Mouse (Mus musculus): ENCODE data around the gene Dcp1b. TPM values are rescaled to one million over a fixed set of nuclear protein-coding genes. Genes with fewer than 3 reads are reported as not detected.
A peak's percentile ranks its signal among the peaks of the same experiment; 100 is the strongest.
"Not testable (repeated sequence)": the region's sequence is repeated elsewhere in the genome, so short reads cannot be mapped to it uniquely, and the experiment has no call there.

Gene Dcp1b
- polyA plus RNA-seq, 1 experiment from 2014 or later = 9.4 TPM

GRCm38 (mm10) chr6:119199274-119199879 is 24.3 kb downstream of the Dcp1b start:
- H3K36me3 ChIP-seq (ENCODE audit: insufficient read depth, low read length) = peaks cover 4% of the 10 kb centered on the region; the same call in 1 of the 2 replicates
- H3K9me3 ChIP-seq (replicated peaks; ENCODE audit: low read length) = no peaks in the 10 kb centered on the region
- H3K4me3 ChIP-seq (replicated peaks; ENCODE audit: low read depth, low read length) = no peak overlapping the region
- DNase-seq (ENCODE audit: low spot score) = no peak
- 60% methylated on average over 8 of the region's 8 CpGs for WGBS
- H3K27me3 ChIP-seq (ENCODE audit: insufficient read depth, low read length) = no peaks in the 10 kb centered on the region
- TF ChIP-seq CTCF (IDR thresholded peaks at IDR 0.05; ENCODE audit: low read depth) = no peak
- no peaks in the 10 kb centered on the region for H3K4me1 ChIP-seq (replicated peaks; ENCODE audit: insufficient read depth, low read length)
- no peak overlapping the region for H3K4me2 ChIP-seq (ENCODE audit: low read length)
- no peak for ATAC-seq (replicated peaks; ENCODE audit: low FRiP score, low read depth)
- no peak overlapping the region for H3K27ac ChIP-seq
- H3K9ac ChIP-seq (ENCODE audit: low read depth, low read length) = no peak overlapping the region

DNA sequence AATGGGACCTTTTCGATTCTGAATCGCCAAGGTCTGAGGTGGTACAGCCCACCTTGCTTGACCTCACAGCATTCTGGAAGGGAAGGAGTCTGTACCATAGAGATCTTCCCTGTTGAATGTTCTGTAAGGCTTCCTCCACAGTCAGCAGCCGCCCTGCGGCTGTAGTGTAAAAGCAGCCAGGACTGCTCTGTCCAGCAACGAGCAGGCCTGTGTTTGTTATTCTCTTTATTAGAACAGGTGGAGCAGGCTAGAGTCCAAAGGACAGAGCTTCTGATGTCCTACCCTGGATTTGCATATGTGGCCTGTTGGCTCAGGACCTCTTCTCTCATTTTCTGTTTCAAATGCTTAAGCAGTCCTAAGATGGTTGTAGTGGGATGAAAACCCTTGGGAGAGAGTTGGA is 25.3 kb downstream of the Dcp1b start:
- no peak for TF ChIP-seq CTCF (IDR thresholded peaks at IDR 0.05; ENCODE audit: low read depth)
- Histone ChIP-seq H3K27ac (no peak overlapping the region), H3K36me3 (ENCODE audit: insufficient read depth, low read length) (peaks cover 4% of the 10 kb centered on the region; the same call in 1 of the 2 replicates), H3K4me2 (ENCODE audit: low read length) (no peak overlapping the region), H3K27me3 (ENCODE audit: insufficient read depth, low read length) (no peaks in the 10 kb centered on the region), H3K9me3 (replicated peaks; ENCODE audit: low read length) (no peaks in the 10 kb centered on the region), H3K9ac (ENCODE audit: low read depth, low read length) (no peak overlapping the region), H3K4me3 (replicated peaks; ENCODE audit: low read depth, low read length) (no peak overlapping the region), H3K4me1 (replicated peaks; ENCODE audit: insufficient read depth, low read length) (no peaks in the 10 kb centered on the region)
- ATAC-seq (replicated peaks; ENCODE audit: low FRiP score, low read depth) (peak; percentile 68), DNase-seq (ENCODE audit: low spot score) (no peak)
- 63% methylated on average over 5 of the region's 5 CpGs for WGBS

- no peak overlapping the region for H3K9ac ChIP-seq (ENCODE audit: low read depth, low read length)
- no peak overlapping the region for H3K4me3 ChIP-seq (replicated peaks; ENCODE audit: low read depth, low read length)
- no peaks in the 10 kb centered on the region for H3K9me3 ChIP-seq (replicated peaks; ENCODE audit: low read length)
- no peak for DNase-seq (ENCODE audit: low spot score)
- TF ChIP-seq CTCF (IDR thresholded peaks at IDR 0.05; ENCODE audit: low read depth) = no peak
- WGBS = 94% methylated on average over 4 of the region's 4 CpGs
- ATAC-seq (replicated peaks; ENCODE audit: low FRiP score, low read depth) = no peak
- H3K27ac ChIP-seq = no peak overlapping the region
- no peaks in the 10 kb centered on the region for H3K4me1 ChIP-seq (replicated peaks; ENCODE audit: insufficient read depth, low read length)
- H3K4me2 ChIP-seq (ENCODE audit: low read length) = no peak overlapping the region
- no peaks in the 10 kb centered on the region for H3K27me3 ChIP-seq (ENCODE audit: insufficient read depth, low read length)
- H3K36me3 ChIP-seq (ENCODE audit: insufficient read depth, low read length) = peaks cover 4% of the 10 kb centered on the region; the same call in 1 of the 2 replicates
Measured at GRCm38 (mm10) chr6:119201575-119201974, 26.5 kb downstream of the Dcp1b start.

DNA sequence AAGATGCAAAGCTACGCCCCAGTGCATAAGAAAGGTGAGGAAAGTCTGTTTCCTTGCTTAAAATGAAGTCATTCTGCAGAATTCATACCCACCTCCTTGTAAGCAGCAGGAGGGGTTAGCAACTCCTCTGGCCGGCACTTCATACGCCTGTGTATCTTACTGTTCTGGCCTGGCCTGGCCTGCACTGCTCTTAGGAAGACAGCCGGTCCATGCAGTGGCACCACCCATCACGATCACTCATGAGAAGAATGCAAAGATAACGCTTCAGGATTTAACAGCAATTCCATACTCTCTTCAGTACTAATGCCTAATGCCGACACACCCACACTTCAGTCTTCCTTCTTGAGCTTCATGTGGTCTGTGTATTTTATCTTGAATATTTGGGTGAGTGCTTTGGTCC is 29.2 kb downstream of the Dcp1b start:
- Histone ChIP-seq H3K36me3 (ENCODE audit: insufficient read depth, low read length) (peaks cover 4% of the 10 kb centered on the region; the same call in 1 of the 2 replicates), H3K4me2 (ENCODE audit: low read length) (no peak overlapping the region), H3K27ac (no peak overlapping the region), H3K9me3 (replicated peaks; ENCODE audit: low read length) (no peaks in the 10 kb centered on the region), H3K4me1 (replicated peaks; ENCODE audit: insufficient read depth, low read length) (no peaks in the 10 kb centered on the region), H3K4me3 (replicated peaks; ENCODE audit: low read depth, low read length) (no peak overlapping the region), H3K9ac (ENCODE audit: low read depth, low read length) (no peak overlapping the region), H3K27me3 (ENCODE audit: insufficient read depth, low read length) (no peaks in the 10 kb centered on the region)
- WGBS = 88% methylated on average over 7 of the region's 7 CpGs
- ATAC-seq (replicated peaks; ENCODE audit: low FRiP score, low read depth) = no peak
- DNase-seq (ENCODE audit: low spot score) = no peak
- no peak for TF ChIP-seq CTCF (IDR thresholded peaks at IDR 0.05; ENCODE audit: low read depth)

- Histone ChIP-seq H3K9me3 (replicated peaks; ENCODE audit: low read length) (no peaks in the 10 kb centered on the region), H3K36me3 (ENCODE audit: insufficient read depth, low read length) (peaks cover 4% of the 10 kb centered on the region; the same call in 1 of the 2 replicates), H3K9ac (ENCODE audit: low read depth, low read length) (no peak overlapping the region), H3K4me2 (ENCODE audit: low read length) (no peak overlapping the region), H3K4me3 (replicated peaks; ENCODE audit: low read depth, low read length) (no peak overlapping the region), H3K27me3 (ENCODE audit: insufficient read depth, low read length) (no peaks in the 10 kb centered on the region), H3K4me1 (replicated peaks; ENCODE audit: insufficient read depth, low read length) (no peaks in the 10 kb centered on the region), H3K27ac (no peak overlapping the region)
- no peak for TF ChIP-seq CTCF (IDR thresholded peaks at IDR 0.05; ENCODE audit: low read depth)
- ATAC-seq (replicated peaks; ENCODE audit: low FRiP score, low read depth) (no peak), DNase-seq (ENCODE audit: low spot score) (no peak)
- 79% methylated on average over 3 of the region's 3 CpGs for WGBS
Measured at GRCm38 (mm10) chr6:119204915-119205314, 29.9 kb downstream of the Dcp1b start.

- not testable (repeated sequence) for H3K27me3 ChIP-seq (ENCODE audit: insufficient read depth, low read length); H3K4me2 ChIP-seq (ENCODE audit: low read length); H3K9ac ChIP-seq (ENCODE audit: low read depth, low read length); H3K36me3 ChIP-seq (ENCODE audit: insufficient read depth, low read length); H3K27ac ChIP-seq; ATAC-seq (replicated peaks; ENCODE audit: low FRiP score, low read depth); H3K4me3 ChIP-seq (replicated peaks; ENCODE audit: low read depth, low read length); DNase-seq (ENCODE audit: low spot score); H3K4me1 ChIP-seq (replicated peaks; ENCODE audit: insufficient read depth, low read length); H3K9me3 ChIP-seq (replicated peaks; ENCODE audit: low read length)
- 87% methylated on average over 7 of the region's 7 CpGs for WGBS
Measured at GRCm38 (mm10) chr6:119206006-119206405, 31.0 kb downstream of the Dcp1b start.

GRCm38 (mm10) chr6:119213375-119213774 is 38.3 kb downstream of the Dcp1b start:
- H3K9ac ChIP-seq (ENCODE audit: low read depth, low read length) = no peak overlapping the region
- no peak overlapping the region for H3K4me2 ChIP-seq (ENCODE audit: low read length)
- H3K27me3 ChIP-seq (ENCODE audit: insufficient read depth, low read length) = no peaks in the 10 kb centered on the region
- WGBS = 82% methylated on average over 5 of the region's 5 CpGs
- no peaks in the 10 kb centered on the region for H3K4me1 ChIP-seq (replicated peaks; ENCODE audit: insufficient read depth, low read length)
- DNase-seq (ENCODE audit: low spot score) (no peak), ATAC-seq (replicated peaks; ENCODE audit: low FRiP score, low read depth) (no peak)
- no peak overlapping the region for H3K4me3 ChIP-seq (replicated peaks; ENCODE audit: low read depth, low read length)
- H3K9me3 ChIP-seq (replicated peaks; ENCODE audit: low read length) = no peaks in the 10 kb centered on the region
- H3K27ac ChIP-seq = no peak overlapping the region
- TF ChIP-seq CTCF (IDR thresholded peaks at IDR 0.05; ENCODE audit: low read depth) = no peak
- peaks cover 26% of the 10 kb centered on the region for H3K36me3 ChIP-seq (ENCODE audit: insufficient read depth, low read length)
